Comparison of ENCODE assay signal across 8 mouse cellular contexts in the genomic region with DNA sequence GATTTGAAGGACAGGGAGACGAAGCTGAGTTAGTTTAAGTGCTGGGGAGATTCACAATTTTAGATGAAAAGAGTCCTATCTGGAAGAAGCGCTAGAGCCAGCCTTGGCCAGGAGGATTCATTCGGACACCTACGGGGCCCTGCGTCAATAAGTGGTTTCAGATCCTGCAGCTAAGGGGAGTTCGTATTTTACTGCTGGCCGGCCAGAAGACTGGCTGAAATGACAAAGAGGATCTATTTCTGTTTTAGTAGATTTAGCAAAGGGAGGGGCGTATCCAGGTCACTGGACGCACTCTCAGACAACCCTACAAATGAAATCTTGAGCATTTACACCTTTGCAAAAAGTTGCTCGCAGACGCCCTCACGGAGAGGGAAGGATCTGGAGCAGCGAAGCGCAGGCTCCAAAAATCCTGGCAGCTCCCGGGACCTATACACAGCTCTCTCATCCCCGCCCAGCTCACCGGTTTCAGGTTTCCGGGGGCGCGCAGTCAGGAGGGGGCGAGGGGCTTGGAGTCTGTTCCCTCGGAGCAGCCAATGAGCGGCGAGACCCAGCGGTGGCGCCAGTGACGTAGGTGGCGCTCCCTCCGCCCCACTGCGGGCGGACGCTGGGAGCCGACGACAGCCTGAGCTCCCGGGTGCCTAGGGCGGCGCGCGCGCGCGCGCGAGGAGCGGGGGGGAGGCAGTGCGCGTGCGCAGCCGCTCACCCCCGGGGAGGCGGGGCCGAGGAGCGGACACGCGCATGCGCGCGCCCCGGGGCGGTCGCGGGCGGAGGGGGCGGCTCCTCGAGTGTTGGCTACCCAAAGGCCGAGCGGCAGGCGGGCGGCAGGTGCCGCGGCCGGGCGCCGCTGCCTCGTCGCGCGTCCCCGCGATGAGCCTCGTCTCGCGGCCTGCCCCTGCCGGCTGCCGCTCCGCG. TPM values are rescaled to one million over a fixed set of nuclear protein-coding genes. Genes with fewer than 3 reads are reported as not detected.
A peak's percentile ranks its signal among the peaks of the same experiment; 100 is the strongest.
DNase-seq lines count a peak whose midpoint lies in the region; ATAC-seq and TF ChIP-seq lines count a peak whose summit lies in the region.

A gene (plus strand): TSS at position 809 of the 912 bp plus-strand sequence.

- H3K79me2 ChIP-seq in heart, adult 2 months (replicated peaks; ENCODE audit: control insufficient read depth, insufficient read depth, low read length): 0 out of 2 replicates have a peak, but pooled peaks cover 3% of the 10 kb centered on the region

- peak; percentile 95 for DNase-seq in 3T3-L1 (ENCODE audit: low read depth, low spot score)
- peak; percentile 90 to 94 for DNase-seq in adrenal gland, postnatal 4 days (ENCODE audit: low spot score in 2 of 2)
- DNase-seq in embryonic facial prominence, embryonic 14.5 days (ENCODE audit: low spot score): peak; percentile 99
- DNase-seq in heart, adult 2 months: peak; percentile 98 to 99
- DNase-seq in kidney, adult 8-10 months: peak; percentile 96 to 98
- peak; percentile 92 for DNase-seq in spleen, postnatal 10 days (ENCODE audit: low spot score in 2 of 2)

- H3K9me3 ChIP-seq in embryonic facial prominence, embryonic 14.5 days (ENCODE audit: control insufficient read depth, low read length): no peaks in the 10 kb centered on the region
- no peaks in the 10 kb centered on the region for H3K9me3 ChIP-seq in limb, embryonic 13.5 days
- no peaks in the 10 kb centered on the region for H3K9me3 ChIP-seq in midbrain, embryonic 16.5 days (replicated peaks; ENCODE audit: control insufficient read depth, low read length, poor library complexity, severe bottlenecking)

- no peak for TF ChIP-seq EP300 in heart, adult 2 months (IDR thresholded peaks at IDR 0.05; ENCODE audit: insufficient read depth, low read depth, low read length)

- WGBS in embryonic facial prominence, embryonic 14.5 days: under 1% methylated on average over 43 of the region's 87 CpGs
- WGBS in heart, adult 2 months: 1% methylated on average over 87 of the region's 87 CpGs
- under 1% methylated on average over 47 of the region's 87 CpGs for WGBS in limb, embryonic 13.5 days
- WGBS in midbrain, embryonic 16.5 days: under 1% methylated on average over 70 of the region's 87 CpGs

- peak within 1 kb of the TSS; percentile 80 for H3K4me2 ChIP-seq in embryonic facial prominence, embryonic 14.5 days (ENCODE audit: low read depth, low read length)
- peak within 1 kb of the TSS; percentile 80 for H3K4me2 ChIP-seq in limb, embryonic 13.5 days (replicated peaks)
- peak within 1 kb of the TSS; percentile 79 for H3K4me2 ChIP-seq in midbrain, embryonic 16.5 days (ENCODE audit: low read length)

- H3K9ac ChIP-seq in embryonic facial prominence, embryonic 14.5 days (ENCODE audit: low read depth, low read length): peak within 1 kb of the TSS; percentile 91
- H3K9ac ChIP-seq in heart, adult 2 months (ENCODE audit: low read depth, low read length): peak within 1 kb of the TSS; percentile 93
- H3K9ac ChIP-seq in limb, embryonic 13.5 days: peak within 1 kb of the TSS; percentile 90
- H3K9ac ChIP-seq in midbrain, embryonic 16.5 days (ENCODE audit: low read depth, low read length): peak within 1 kb of the TSS; percentile 93

- H3K27ac ChIP-seq in embryonic facial prominence, embryonic 14.5 days (replicated peaks; ENCODE audit: low read depth, low read length): peak within 1 kb of the TSS; percentile 90
- H3K27ac ChIP-seq in heart, adult 2 months: peak within 1 kb of the TSS; percentile 92
- H3K27ac ChIP-seq in limb, embryonic 13.5 days: peak within 1 kb of the TSS; percentile 86
- peak within 1 kb of the TSS; percentile 94 for H3K27ac ChIP-seq in midbrain, embryonic 16.5 days (ENCODE audit: low read length)

- no peak for TF ChIP-seq CTCF in heart, adult 2 months (IDR thresholded peaks at IDR 0.05)

- peaks cover 3% of the 10 kb centered on the region; the same call in 1 of the 2 replicates for H3K4me1 ChIP-seq in embryonic facial prominence, embryonic 14.5 days (ENCODE audit: control insufficient read depth, insufficient read depth, low read length)
- no peaks in the 10 kb centered on the region for H3K4me1 ChIP-seq in heart, adult 2 months (ENCODE audit: control insufficient read depth, insufficient read depth, low read length)
- H3K4me1 ChIP-seq in limb, embryonic 13.5 days: peaks cover 15% of the 10 kb centered on the region
- H3K4me1 ChIP-seq in midbrain, embryonic 16.5 days (ENCODE audit: control insufficient read depth, insufficient read depth, low read length): peaks cover 33% of the 10 kb centered on the region

- no peaks in the 10 kb centered on the region for H3K36me3 ChIP-seq in embryonic facial prominence, embryonic 14.5 days (ENCODE audit: control insufficient read depth, insufficient read depth, low read length)
- no peaks in the 10 kb centered on the region; the same call in 1 of the 2 replicates for H3K36me3 ChIP-seq in heart, adult 2 months (ENCODE audit: control insufficient read depth, insufficient read depth, low read length)
- H3K36me3 ChIP-seq in limb, embryonic 13.5 days: no peaks in the 10 kb centered on the region
- no peaks in the 10 kb centered on the region for H3K36me3 ChIP-seq in midbrain, embryonic 16.5 days (ENCODE audit: control insufficient read depth, insufficient read depth, low read length)

- peak; percentile 97 for ATAC-seq in embryonic facial prominence, embryonic 14.5 days (ENCODE audit: low read depth)
- peak; percentile 99 for ATAC-seq in limb, embryonic 13.5 days (ENCODE audit: low FRiP score, low read depth)
- ATAC-seq in midbrain, embryonic 16.5 days: peak; percentile 96

- no peaks in the 10 kb centered on the region for H3K27me3 ChIP-seq in embryonic facial prominence, embryonic 14.5 days (replicated peaks; ENCODE audit: control insufficient read depth, insufficient read depth, low read length)
- no peaks in the 10 kb centered on the region for H3K27me3 ChIP-seq in heart, adult 2 months (ENCODE audit: control insufficient read depth, insufficient read depth, low read length)
- H3K27me3 ChIP-seq in limb, embryonic 13.5 days: no peaks in the 10 kb centered on the region
- no peaks in the 10 kb centered on the region for H3K27me3 ChIP-seq in midbrain, embryonic 16.5 days (ENCODE audit: control insufficient read depth, insufficient read depth, low read depth, low read length)

- peak; percentile 96 for TF ChIP-seq POLR2A in heart, adult 2 months (IDR thresholded peaks at IDR 0.05; ENCODE audit: insufficient read depth, low read depth, low read length)

- H3K4me3 ChIP-seq in embryonic facial prominence, embryonic 14.5 days (ENCODE audit: low read depth, low read length): peak within 1 kb of the TSS; percentile 95
- peak within 1 kb of the TSS; percentile 97 for H3K4me3 ChIP-seq in heart, adult 2 months
- H3K4me3 ChIP-seq in limb, embryonic 13.5 days: peak within 1 kb of the TSS; percentile 86
- peak within 1 kb of the TSS; percentile 87 for H3K4me3 ChIP-seq in midbrain, embryonic 16.5 days (ENCODE audit: low read depth, low read length)

- intact Hi-C loops in heart, adult 2 months (cut with DNase I): no loop called here

RNA-seq across cellular contexts. Expression of the gene that starts here (rescaled TPM):
- 10 to 100 TPM; 27.9 to 28.1 TPM for total RNA-seq in adrenal gland, postnatal 4 days (2021)
- polyA plus RNA-seq in embryonic facial prominence, embryonic 14.5 days (2014; fragmentation: Nextera tagmentation; extraction: Ambion mirVana): 14.9 and 15.8 TPM in 2 replicates
- total RNA-seq in heart, adult 2 months (2021): 10 to 100 TPM; 22.0 to 27.1 TPM
- 3.6 and 7.1 TPM in 2 replicates for polyA plus RNA-seq in heart, adult 2 months (2012; rRNA removed)
- 10.4 and 11.6 TPM in 2 replicates for polyA plus RNA-seq in limb, embryonic 13.5 days (2015; fragmentation: Nextera tagmentation; extraction: Ambion mirVana)
- polyA plus RNA-seq in midbrain, embryonic 16.5 days (2015; fragmentation: Nextera tagmentation; extraction: Ambion mirVana): 52.2 and 56.4 TPM in 2 replicates

Comparison
In these comparisons a context has a peak if more than half of its experiments do, and no peak if none do; other contexts are left out.
1. Peak in every context shown above with its lines: DNase-seq, ATAC-seq, H3K4me3 ChIP-seq and H3K27ac ChIP-seq.